Mouse (Mus musculus) MEL (cell line): ENCODE measurements around the gene Uqcr11. TPM values are rescaled to one million over a fixed set of nuclear protein-coding genes. Genes with fewer than 3 reads are reported as not detected.

ENCODE experiments used
- DNase-seq: peaks from one replicate; pipeline ENCODE4 v3.0.0; 2011; ENCODE audit warnings: low read depth, low spot score
- H3K27ac ChIP-seq: 2 replicates; pipeline ENCODE4 v1.5.1; 2012; ENCODE audit warnings: low read depth, mild to moderate bottlenecking, control low read depth, low read length, moderate library complexity; ENCODE audit not compliant: control insufficient read depth
- H3K27me3 ChIP-seq, 2 experiments: fragments of 150-350 bp in 1 of 2; sonication (generic) in 1 of 2; 2 replicates each; pipeline ENCODE4 v1.6.1; 2012; ENCODE audit warnings: low read length in 2 of 2, mild to moderate bottlenecking in 2 of 2, improper control_type of control experiment in 1 of 2, moderate library complexity in 1 of 2; ENCODE audit not compliant: insufficient read depth in 2 of 2, control insufficient read depth in 1 of 2
- H3K36me3 ChIP-seq, 2 experiments: 2 replicates each; pipeline ENCODE4 v1.6.1; 2012 to 2014; ENCODE audit warnings: low read length in 2 of 2, improper control_type of control experiment in 1 of 2, inconsistent platforms in 1 of 2, mild to moderate bottlenecking in 1 of 2; ENCODE audit not compliant: insufficient read depth in 2 of 2, control insufficient read depth in 1 of 2
- H3K4me1 ChIP-seq, 2 experiments: fragments of 150-350 bp in 1 of 2; sonication (generic) in 1 of 2; 2 replicates each; pipeline ENCODE4 v1.6.1; 2012; ENCODE audit warnings: low read length in 2 of 2, improper control_type of control experiment in 1 of 2, mild to moderate bottlenecking in 1 of 2; ENCODE audit not compliant: insufficient read depth in 2 of 2, control insufficient read depth in 1 of 2
- H3K4me3 ChIP-seq, 2 experiments: fragments of 150-350 bp in 1 of 2; sonication (generic) in 1 of 2; 2 replicates each; pipeline ENCODE4 v1.5.1; 2012; ENCODE audit warnings: low read depth in 2 of 2, low read length in 2 of 2, mild to moderate bottlenecking in 2 of 2, moderate library complexity in 2 of 2, control low read depth in 1 of 2, improper control_type of control experiment in 1 of 2; ENCODE audit not compliant: control insufficient read depth in 1 of 2, insufficient read depth in 1 of 2
- H3K79me2 ChIP-seq: 2 replicates; pipeline ENCODE4 v1.6.1; 2012; ENCODE audit warnings: mild to moderate bottlenecking, low read length, moderate library complexity; ENCODE audit not compliant: control insufficient read depth, poor library complexity, insufficient read depth
- H3K9ac ChIP-seq: 2 replicates; pipeline ENCODE4 v1.6.1; 2012; ENCODE audit warnings: low read depth, mild to moderate bottlenecking, control low read depth, low read length, moderate library complexity; ENCODE audit not compliant: control insufficient read depth, poor library complexity, severe bottlenecking
- H3K9me3 ChIP-seq: fragments of 150-350 bp; sonication (generic); replicated peaks from 2 replicates; pipeline ENCODE4 v1.6.1; 2012; ENCODE audit warnings: mild to moderate bottlenecking, low read length, improper control_type of control experiment, moderate library complexity; ENCODE audit not compliant: insufficient read depth
- BHLHE40 ChIP-seq: IDR thresholded peaks from 2 replicates; pipeline ENCODE4 v1.6.1; 2012; ENCODE audit warnings: low read depth, mild to moderate bottlenecking, inconsistent platforms, low read length, improper control_type of control experiment, borderline replicate concordance
- CHD1 ChIP-seq: IDR thresholded peaks from 2 replicates; pipeline ENCODE4 v1.6.1; 2012; ENCODE audit warnings: low read depth, mild to moderate bottlenecking, inconsistent platforms, low read length, improper control_type of control experiment
- CTCF ChIP-seq, 3 experiments: IDR thresholded peaks in 2 of 3; conservative IDR thresholded peaks in 1 of 3; 2 replicates each; pipeline ENCODE4 v1.5.1; 2011 to 2012; ENCODE audit warnings: low read length in 3 of 3, low read depth in 2 of 3, mild to moderate bottlenecking in 2 of 3, improper control_type of control experiment in 1 of 3, inconsistent platforms in 1 of 3, mixed read lengths in 1 of 3, moderate library complexity in 1 of 3; ENCODE audit not compliant: control insufficient read depth in 1 of 3, insufficient read depth in 1 of 3, poor library complexity in 1 of 3, severe bottlenecking in 1 of 3
- E2F4 ChIP-seq: IDR thresholded peaks from 2 replicates; pipeline ENCODE4 v1.6.1; 2011; ENCODE audit warnings: low read depth, low read length, improper control_type of control experiment, borderline replicate concordance
- ELF1 ChIP-seq: IDR thresholded peaks from 2 replicates; pipeline ENCODE4 v1.6.1; 2014; ENCODE audit warnings: low read depth, mild to moderate bottlenecking, inconsistent platforms, low read length, improper control_type of control experiment, moderate library complexity
- ETS1 ChIP-seq: IDR thresholded peaks from 2 replicates; pipeline ENCODE4 v1.6.1; 2012; ENCODE audit warnings: low read depth, mild to moderate bottlenecking, inconsistent platforms, low read length, improper control_type of control experiment, moderate library complexity
- GABPA ChIP-seq: IDR thresholded peaks from 2 replicates; pipeline ENCODE4 v1.6.1; 2012; ENCODE audit warnings: low read depth, mild to moderate bottlenecking, inconsistent platforms, low read length, improper control_type of control experiment, moderate library complexity
- JUND ChIP-seq: IDR thresholded peaks from 2 replicates; pipeline ENCODE4 v1.6.1; 2011; ENCODE audit warnings: low read depth, mild to moderate bottlenecking, improper control_type of control experiment, low read length
- KAT2A ChIP-seq: conservative IDR thresholded peaks from 2 replicates; pipeline ENCODE4 v1.6.1; 2012; ENCODE audit warnings: low read depth, low read length, improper control_type of control experiment, inconsistent platforms
- MAFK ChIP-seq: IDR thresholded peaks from 2 replicates; pipeline ENCODE4 v1.6.1; 2011; ENCODE audit warnings: low read depth, mild to moderate bottlenecking, low read length, improper control_type of control experiment, borderline replicate concordance
- MAZ ChIP-seq: IDR thresholded peaks from 2 replicates; pipeline ENCODE4 v1.6.1; 2012; ENCODE audit warnings: low read depth, mild to moderate bottlenecking, inconsistent platforms, low read length, improper control_type of control experiment
- MXI1 ChIP-seq: IDR thresholded peaks from 2 replicates; pipeline ENCODE4 v1.6.1; 2011; ENCODE audit warnings: mild to moderate bottlenecking, low read depth, low read length, improper control_type of control experiment
- MYB ChIP-seq: IDR thresholded peaks from 2 replicates; pipeline ENCODE4 v1.6.1; 2011; ENCODE audit warnings: mild to moderate bottlenecking, low read depth, low read length, improper control_type of control experiment
- MYC ChIP-seq: IDR thresholded peaks from 2 replicates; pipeline ENCODE4 v1.6.1; 2011; ENCODE audit warnings: low read depth, mild to moderate bottlenecking, low read length, improper control_type of control experiment, moderate library complexity
- NELFE ChIP-seq: IDR thresholded peaks from 2 replicates; pipeline ENCODE4 v1.6.1; 2011; ENCODE audit warnings: low read depth, low read length, improper control_type of control experiment
- NRF1 ChIP-seq: IDR thresholded peaks from 2 replicates; pipeline ENCODE4 v1.6.1; 2014; ENCODE audit warnings: low read depth, mild to moderate bottlenecking, inconsistent platforms, low read length, improper control_type of control experiment, moderate library complexity; ENCODE audit not compliant: poor library complexity, insufficient read depth, severe bottlenecking
- POLR2A ChIP-seq, 2 experiments: IDR thresholded peaks; 2 replicates each; pipeline ENCODE4 v1.6.1; 2011 to 2012; ENCODE audit warnings: low read length in 2 of 2, mild to moderate bottlenecking in 2 of 2, control low read depth in 1 of 2, improper control_type of control experiment in 1 of 2, low read depth in 1 of 2, moderate library complexity in 1 of 2; ENCODE audit not compliant: control insufficient read depth in 1 of 2, insufficient read depth in 1 of 2, poor library complexity in 1 of 2
- POLR2AphosphoS5 ChIP-seq: IDR thresholded peaks from 2 replicates; pipeline ENCODE4 v1.6.1; 2012; ENCODE audit warnings: low read depth, borderline replicate concordance, mild to moderate bottlenecking, inconsistent platforms, low read length, moderate library complexity, mixed read lengths
- RAD21 ChIP-seq: IDR thresholded peaks from 2 replicates; pipeline ENCODE4 v1.6.1; 2011; ENCODE audit warnings: mild to moderate bottlenecking, low read depth, low read length, improper control_type of control experiment
- RCOR1 ChIP-seq: IDR thresholded peaks from 2 replicates; pipeline ENCODE4 v1.6.1; 2012; ENCODE audit warnings: low read depth, mild to moderate bottlenecking, inconsistent platforms, low read length, improper control_type of control experiment
- SIN3A ChIP-seq: IDR thresholded peaks from 2 replicates; pipeline ENCODE4 v1.6.1; 2012; ENCODE audit warnings: low read length, improper control_type of control experiment, inconsistent platforms
- SMC3 ChIP-seq: IDR thresholded peaks from 2 replicates; pipeline ENCODE4 v1.6.1; 2011; ENCODE audit warnings: low read depth, low read length, improper control_type of control experiment
- TAL1 ChIP-seq: IDR thresholded peaks from 2 replicates; pipeline ENCODE4 v1.6.1; 2012; ENCODE audit warnings: mild to moderate bottlenecking, inconsistent platforms, low read length, moderate library complexity, mixed read lengths
- TBP ChIP-seq: IDR thresholded peaks from 2 replicates; pipeline ENCODE4 v1.8.0; 2011; ENCODE audit warnings: low read depth, low read length, improper control_type of control experiment
- TCF12 ChIP-seq: IDR thresholded peaks from 2 replicates; pipeline ENCODE4 v1.6.1; 2014; ENCODE audit warnings: low read depth, mild to moderate bottlenecking, inconsistent platforms, low read length, improper control_type of control experiment, moderate library complexity
- USF1 ChIP-seq: IDR thresholded peaks from 2 replicates; pipeline ENCODE4 v1.6.1; 2014; ENCODE audit warnings: low read depth, mild to moderate bottlenecking, inconsistent platforms, low read length, improper control_type of control experiment, moderate library complexity
- USF2 ChIP-seq, 2 experiments: IDR thresholded peaks; 2 replicates each; pipeline ENCODE4 v1.6.1; 2011 to 2012; ENCODE audit warnings: improper control_type of control experiment in 2 of 2, low read length in 2 of 2, borderline replicate concordance in 1 of 2, inconsistent platforms in 1 of 2, low read depth in 1 of 2, mild to moderate bottlenecking in 1 of 2; ENCODE audit not compliant: insufficient read depth in 1 of 2
- polyA plus RNA-seq, 2 experiments: library from polyadenylated mRNA; stranded (reverse) in 1 of 2; unstranded in 1 of 2; fragments of >175 nt in 1 of 2; fragments of >200 nt in 1 of 2; gene quantifications; 2 replicates each; pipeline versions ENCODE4 v1.2.1 to v1.2.4; 2012; ENCODE audit warnings: low replicate concordance in 2 of 2, low read depth in 1 of 2; ENCODE audit not compliant: insufficient read length in 2 of 2, insufficient read depth in 1 of 2, missing spikeins in 1 of 2
- total RNA-seq: library from RNA; depleted of rRNA; stranded (reverse); fragments of 300-350 nt; gene quantifications from 2 replicates; pipeline ENCODE4 v1.2.3, GENCODE M21; 2012

The Uqcr11 gene
- total and polyA plus RNA-seq, 3 experiments = 481 to 935 TPM; not detected in 1

DNA sequence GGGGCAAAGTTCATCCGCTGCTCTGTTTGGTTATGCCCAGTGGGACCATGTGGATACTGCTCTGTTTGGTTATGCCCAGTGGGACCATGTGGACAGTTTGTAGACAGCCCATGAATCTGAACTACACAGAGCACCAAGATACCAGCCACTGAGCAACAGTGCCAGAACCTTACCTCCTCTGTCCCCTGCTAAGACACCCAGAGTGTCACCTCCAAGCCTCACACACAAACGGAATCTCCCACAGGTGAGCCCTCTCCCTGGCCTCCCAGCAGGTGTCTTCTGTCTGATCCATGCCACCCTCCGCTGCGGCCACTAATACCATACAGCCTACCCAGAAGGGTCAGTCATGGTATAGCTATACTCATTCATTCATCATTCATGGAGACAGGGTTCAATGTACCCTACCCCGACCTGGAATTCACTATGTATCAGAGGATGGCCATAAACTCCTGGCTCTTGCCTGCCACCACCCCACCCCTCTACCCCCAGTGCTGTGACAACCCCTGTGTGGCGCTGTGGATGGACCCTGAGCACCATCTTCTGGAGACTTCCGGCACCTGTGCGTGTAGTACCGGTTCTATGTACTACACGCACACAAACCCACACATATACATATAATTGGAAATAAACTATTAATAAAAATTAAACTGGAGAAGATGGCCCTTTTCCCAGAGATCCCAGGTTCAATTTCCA, 1.0 kb downstream of the Uqcr11 start:
- DNase-seq = no peak
- no peaks in the 10 kb centered on the region for H3K9me3 ChIP-seq
- peak overlapping the region; percentile 88 for H3K9ac ChIP-seq
- H3K79me2 ChIP-seq = peaks cover 30% of the 10 kb centered on the region
- peaks cover 5 to 17% of the 10 kb centered on the region in 2 experiments; a peak in 3 of 4 replicates for H3K36me3 ChIP-seq
- H3K27ac ChIP-seq = no peak overlapping the region
- H3K4me3 ChIP-seq = peak overlapping the region; percentile 85 to 89
- peak; percentile 19 for TF ChIP-seq RAD21
- TF ChIP-seq SMC3 = no peak
- no peak for TF ChIP-seq USF1
- no peak for TF ChIP-seq TBP
- no peak for TF ChIP-seq ELF1
- no peak for TF ChIP-seq BHLHE40
- TF ChIP-seq JUND = no peak
- TF ChIP-seq RCOR1 = no peak
- TF ChIP-seq TCF12 = no peak
- no peak for TF ChIP-seq GABPA
- TF ChIP-seq MAFK = no peak
- TF ChIP-seq MXI1 = no peak
- no peak for TF ChIP-seq POLR2AphosphoS5
- peak in 2 of 3 experiments; percentile 34 to 39; a peak in 4 of 6 replicates for TF ChIP-seq CTCF (IDR thresholded peaks at IDR 0.05 in 2 of 3, conservative IDR thresholded peaks at IDR 0.05 in 1 of 3; ENCODE audit: control insufficient read depth in 1 of 3, insufficient read depth in 1 of 3, low read depth in 2 of 3, low read length in 3 of 3, poor library complexity in 1 of 3, severe bottlenecking in 1 of 3)
- TF ChIP-seq NRF1 = no peak
- no peak for TF ChIP-seq MYB
- TF ChIP-seq CHD1 = no peak; the same call in 1 of the 2 replicates
- 0 out of 2 replicates have a peak, but pooled peaks have one; percentile 4 for TF ChIP-seq SIN3A
- H3K27me3 ChIP-seq = no peaks in the 10 kb centered on the region
- peaks cover 2 to 36% of the 10 kb centered on the region in 2 experiments; a peak in 3 of 4 replicates for H3K4me1 ChIP-seq

DNA sequence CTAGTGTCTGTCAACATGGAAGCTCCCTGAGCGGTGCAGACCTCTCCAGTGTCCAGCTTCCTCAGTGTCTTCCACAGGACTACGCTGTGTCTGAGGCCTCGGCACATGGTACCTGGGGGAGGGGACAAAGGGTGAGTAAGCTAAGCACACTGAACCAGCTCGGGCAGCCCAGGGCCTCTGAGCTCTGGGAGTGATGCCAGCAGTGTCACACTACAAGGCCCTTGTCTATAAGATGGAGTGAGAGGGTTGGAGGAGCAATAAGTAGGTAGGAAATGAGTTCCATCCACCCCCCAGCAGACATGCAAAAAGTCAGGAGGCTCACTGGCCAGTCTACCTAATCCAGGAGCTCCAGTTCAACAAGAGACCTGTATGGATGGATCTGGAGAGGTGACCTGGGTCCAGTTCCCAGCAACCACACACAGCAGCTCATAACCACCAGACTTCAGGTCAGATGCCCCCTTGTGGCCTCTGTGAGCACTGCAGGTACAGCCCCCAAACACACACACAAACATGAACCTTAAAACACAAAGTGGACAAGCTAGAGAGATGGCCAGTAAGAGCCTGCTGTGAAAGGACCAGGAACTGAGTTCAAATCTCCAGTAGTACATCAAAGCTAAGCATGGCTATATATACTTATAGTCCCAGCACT, 3.5 kb downstream of the Uqcr11 start:
- H3K9me3 ChIP-seq = no peaks in the 10 kb centered on the region
- H3K4me3 ChIP-seq = no peak overlapping the region
- TF ChIP-seq E2F4 (no peak), KAT2A (no peak), RAD21 (peak; percentile 13; the same call in 1 of the 2 replicates), POLR2A (IDR thresholded peaks at IDR 0.05; ENCODE audit: control insufficient read depth in 1 of 2, insufficient read depth in 1 of 2, low read depth in 1 of 2, low read length in 2 of 2, poor library complexity in 1 of 2) (peak in 1 of 2 experiments; percentile 26; a peak in 1 of 4 replicates), ETS1 (no peak), CTCF (IDR thresholded peaks at IDR 0.05 in 2 of 3, conservative IDR thresholded peaks at IDR 0.05 in 1 of 3; ENCODE audit: control insufficient read depth in 1 of 3, insufficient read depth in 1 of 3, low read depth in 2 of 3, low read length in 3 of 3, poor library complexity in 1 of 3, severe bottlenecking in 1 of 3) (peak; percentile 78 to 95 (median 82)), MYC (no peak), MAZ (no peak), NELFE (no peak), RCOR1 (no peak), TAL1 (no peak), USF2 (IDR thresholded peaks at IDR 0.05; ENCODE audit: borderline replicate concordance in 1 of 2, insufficient read depth in 1 of 2, low read depth in 1 of 2, low read length in 2 of 2) (no peak), SMC3 (peak; percentile 67)
- peaks cover 38% of the 10 kb centered on the region for H3K79me2 ChIP-seq
- no peak overlapping the region for H3K27ac ChIP-seq
- H3K4me1 ChIP-seq = peaks cover 2 to 33% of the 10 kb centered on the region in 2 experiments; a peak in 3 of 4 replicates
- no peak overlapping the region for H3K9ac ChIP-seq
- H3K36me3 ChIP-seq = peaks cover 5 to 18% of the 10 kb centered on the region in 2 experiments; a peak in 3 of 4 replicates
- no peaks in the 10 kb centered on the region for H3K27me3 ChIP-seq
- DNase-seq = peak; percentile 82
